Mouse (Mus musculus) erythroblast, embryonic 14.5 days (primary cell): ENCODE data around the gene Ccn6. TPM values are rescaled to one million over a fixed set of nuclear protein-coding genes. Genes with fewer than 3 reads are reported as not detected.

Experiments used
- H3K27me3 ChIP-seq: 2 replicates; pipeline ENCODE4 v1.6.1; 2012; ENCODE audit warnings: inconsistent platforms; ENCODE audit not compliant: control insufficient read depth
- H3K36me3 ChIP-seq: 2 replicates; pipeline ENCODE4 v1.6.1; 2012; ENCODE audit warnings: mild to moderate bottlenecking, inconsistent platforms; ENCODE audit not compliant: control insufficient read depth
- H3K4me1 ChIP-seq: 2 replicates; pipeline ENCODE4 v1.6.1; 2012; ENCODE audit warnings: inconsistent platforms; ENCODE audit not compliant: control insufficient read depth
- H3K4me3 ChIP-seq: replicated peaks from 2 replicates; pipeline ENCODE3; 2012; ENCODE audit warnings: moderate library complexity, mild to moderate bottlenecking, inconsistent platforms
- H3K9me3 ChIP-seq: 2 replicates; pipeline ENCODE4 v1.6.1; 2012; ENCODE audit warnings: low read length, inconsistent platforms, mixed read lengths; ENCODE audit not compliant: control insufficient read depth
- GATA1 ChIP-seq: IDR thresholded peaks from 2 replicates; pipeline ENCODE4 v1.6.1; 2012; ENCODE audit warnings: low read length, inconsistent platforms, mixed read lengths
- TAL1 ChIP-seq: IDR thresholded peaks from 3 replicates; pipeline ENCODE4 v1.6.1; 2012; ENCODE audit warnings: low read length, inconsistent platforms, mixed read lengths
- polyA plus RNA-seq: library from polyadenylated mRNA; stranded (reverse); fragments of >175 nt; gene quantifications from 2 replicates; pipeline ENCODE4 v1.2.3, GENCODE M21; 2012

The Ccn6 gene
- polyA plus RNA-seq, 1 experiment = not detected

DNA sequence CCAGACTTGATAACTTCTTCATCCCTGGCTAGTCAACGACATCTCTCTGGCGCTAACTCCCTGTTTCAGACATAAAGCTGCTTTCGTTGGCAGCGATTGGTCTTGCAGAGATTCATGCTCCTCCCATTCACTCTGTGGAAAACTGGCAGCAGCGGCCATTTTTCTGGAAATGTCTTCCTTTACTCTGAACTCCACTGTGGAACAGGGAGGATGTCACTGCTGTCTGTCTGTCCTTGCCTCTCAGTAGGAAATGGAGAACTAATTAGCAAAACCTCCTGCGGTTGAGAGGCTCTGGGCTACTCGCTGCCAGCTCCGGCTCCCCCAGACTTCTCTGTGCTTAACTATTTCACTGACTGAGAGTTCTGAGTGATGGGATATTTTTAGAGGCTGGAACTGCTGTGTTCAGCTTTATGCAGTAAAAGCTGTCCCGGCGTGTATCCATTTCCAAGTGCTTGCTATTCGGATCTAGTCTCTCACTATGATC, 2.1 kb upstream of the Ccn6 start:
- Histone ChIP-seq H3K36me3 (no peaks in the 10 kb centered on the region), H3K4me1 (peaks cover 2% of the 10 kb centered on the region), H3K9me3 (no peaks in the 10 kb centered on the region), H3K27me3 (peaks cover 33% of the 10 kb centered on the region), H3K4me3 (no peak overlapping the region)
- TF ChIP-seq GATA1 = no peak
- no peak for TF ChIP-seq TAL1

DNA sequence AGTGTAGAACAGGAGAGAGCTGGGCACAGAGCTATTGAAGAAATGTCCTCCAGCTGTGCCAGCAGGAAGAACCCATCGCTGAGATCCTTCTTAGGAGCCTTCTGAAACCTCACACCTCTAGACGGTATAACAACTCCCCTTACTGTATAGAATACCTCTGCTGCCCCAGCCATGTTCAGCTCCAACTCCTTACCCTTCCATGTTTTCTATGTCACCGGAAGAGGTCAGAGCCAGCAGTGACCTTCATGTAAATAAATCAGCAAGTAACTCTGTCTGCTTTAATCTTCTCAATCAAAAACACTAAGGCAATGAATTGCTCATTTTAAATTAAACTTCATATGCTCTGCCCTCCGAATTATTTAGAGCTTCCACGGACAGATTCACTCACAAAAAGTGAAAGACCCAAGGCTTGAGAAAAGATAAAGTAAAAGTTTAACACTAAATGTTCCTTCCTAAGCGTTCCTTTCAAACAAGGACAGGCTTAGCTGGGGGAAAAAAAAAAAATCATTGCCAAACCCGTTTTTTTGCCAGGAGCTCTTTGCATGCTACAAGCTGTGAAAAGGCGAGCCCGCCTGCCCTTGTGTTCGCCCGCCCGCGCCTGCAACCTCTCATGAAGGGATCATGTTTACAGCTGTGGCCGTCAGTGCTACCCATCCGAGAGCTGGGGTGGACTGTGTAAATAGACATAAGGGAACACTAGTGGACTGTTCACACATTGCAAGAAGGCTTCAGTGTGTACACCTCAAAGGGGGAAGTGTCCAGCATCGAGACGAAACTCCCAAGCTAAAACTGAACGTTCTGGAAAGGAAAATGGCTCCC, 719 bp downstream of the Ccn6 start:
- Histone ChIP-seq H3K9me3 (no peaks in the 10 kb centered on the region), H3K4me3 (no peak overlapping the region), H3K27me3 (peaks cover 30% of the 10 kb centered on the region), H3K36me3 (no peaks in the 10 kb centered on the region), H3K4me1 (no peaks in the 10 kb centered on the region)
- TF ChIP-seq GATA1 (no peak), TAL1 (no peak)

DNA sequence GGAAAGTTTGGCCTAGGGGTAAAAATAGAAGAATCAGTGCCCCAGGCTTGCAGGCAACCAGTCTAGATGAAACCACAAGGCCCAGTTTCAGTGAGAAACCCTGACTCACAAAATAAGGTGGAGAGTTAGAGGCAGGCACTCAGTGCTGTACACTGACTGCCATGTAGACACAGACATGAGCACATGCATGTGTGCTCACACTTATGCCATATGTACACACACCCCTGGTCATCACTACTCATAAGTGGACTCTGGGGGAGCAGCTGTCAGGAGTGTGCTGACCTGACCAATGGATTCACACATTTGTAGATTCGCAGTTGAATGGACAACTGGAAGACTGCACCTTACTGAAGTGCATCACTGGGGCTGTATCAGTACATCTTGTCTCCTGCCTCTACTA, 2.2 kb downstream of the Ccn6 start:
- Histone ChIP-seq H3K4me1 (no peaks in the 10 kb centered on the region), H3K9me3 (no peaks in the 10 kb centered on the region), H3K36me3 (no peaks in the 10 kb centered on the region), H3K27me3 (peaks cover 21% of the 10 kb centered on the region), H3K4me3 (no peak overlapping the region)
- no peak for TF ChIP-seq GATA1
- TF ChIP-seq TAL1 = no peak

DNA sequence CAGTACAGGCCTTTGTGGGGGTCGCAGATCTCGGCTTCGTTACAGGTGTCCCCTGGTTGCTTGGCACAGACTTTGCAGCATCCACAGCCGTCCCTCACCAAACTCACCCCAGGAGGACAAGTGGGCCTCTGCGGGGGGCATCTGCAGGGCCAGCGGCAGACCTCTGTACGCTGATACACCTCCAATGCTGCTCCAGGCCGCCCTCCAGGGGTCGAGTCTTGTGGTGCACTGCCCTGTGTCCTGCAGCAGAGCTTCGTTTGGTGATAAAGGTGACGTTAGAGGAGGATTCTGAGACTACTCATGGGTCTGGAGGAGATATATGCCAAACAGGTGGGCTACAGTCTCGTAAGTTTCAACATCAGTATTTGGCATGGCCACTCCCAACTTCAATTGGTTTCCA, 5.3 kb downstream of the Ccn6 start:
- H3K4me1 ChIP-seq = no peaks in the 10 kb centered on the region
- H3K27me3 ChIP-seq = peaks cover 7% of the 10 kb centered on the region; the same call in 1 of the 2 replicates
- peaks cover 3% of the 10 kb centered on the region for H3K36me3 ChIP-seq
- H3K9me3 ChIP-seq = no peaks in the 10 kb centered on the region
- no peak overlapping the region for H3K4me3 ChIP-seq
- TF ChIP-seq TAL1 = no peak
- no peak for TF ChIP-seq GATA1

DNA sequence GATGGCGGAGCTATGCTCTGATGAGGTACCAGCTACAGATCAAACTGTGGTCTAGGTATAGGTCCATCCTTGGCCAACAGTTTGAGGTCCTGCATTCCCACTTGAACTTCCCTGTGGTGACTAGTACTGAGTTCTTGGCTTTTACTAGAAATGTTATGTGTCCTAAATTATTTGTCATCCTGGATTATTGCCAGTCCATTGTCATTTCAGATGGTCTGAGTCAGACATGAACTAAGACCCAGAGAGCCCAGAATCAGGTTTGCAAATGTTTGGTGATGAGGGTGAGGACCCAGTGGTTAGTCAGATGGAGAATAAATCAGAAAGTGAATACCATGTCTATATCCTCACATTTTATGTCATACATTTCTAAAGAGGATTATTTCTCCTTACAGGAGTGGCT, 6.3 kb downstream of the Ccn6 start:
- peaks cover 6% of the 10 kb centered on the region for H3K36me3 ChIP-seq
- no peak overlapping the region for H3K4me3 ChIP-seq
- TF ChIP-seq TAL1 = no peak
- TF ChIP-seq GATA1 = no peak
- no peaks in the 10 kb centered on the region for H3K4me1 ChIP-seq
- H3K9me3 ChIP-seq = no peaks in the 10 kb centered on the region
- H3K27me3 ChIP-seq = peaks cover 7% of the 10 kb centered on the region; the same call in 1 of the 2 replicates

DNA sequence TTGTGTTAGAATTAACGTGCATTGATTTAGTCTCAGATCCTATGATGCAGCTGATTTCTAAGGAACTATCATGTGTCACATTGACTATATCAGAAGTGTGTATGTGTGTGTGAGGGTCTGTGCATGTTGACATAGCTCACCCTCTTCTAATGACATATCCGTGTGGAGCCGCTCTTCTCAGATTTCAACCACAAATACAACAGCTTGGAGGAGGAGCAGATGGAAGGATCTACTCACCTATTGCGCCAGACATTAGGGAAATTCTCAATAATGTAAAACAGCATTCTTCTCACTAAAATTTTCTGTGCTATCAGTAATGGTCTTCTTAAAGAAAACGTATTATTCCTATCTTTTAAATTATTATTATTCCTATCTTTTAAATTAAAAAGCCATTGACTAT, 6.9 kb downstream of the Ccn6 start:
- no peak overlapping the region for H3K4me3 ChIP-seq
- no peak for TF ChIP-seq GATA1
- no peak for TF ChIP-seq TAL1

DNA sequence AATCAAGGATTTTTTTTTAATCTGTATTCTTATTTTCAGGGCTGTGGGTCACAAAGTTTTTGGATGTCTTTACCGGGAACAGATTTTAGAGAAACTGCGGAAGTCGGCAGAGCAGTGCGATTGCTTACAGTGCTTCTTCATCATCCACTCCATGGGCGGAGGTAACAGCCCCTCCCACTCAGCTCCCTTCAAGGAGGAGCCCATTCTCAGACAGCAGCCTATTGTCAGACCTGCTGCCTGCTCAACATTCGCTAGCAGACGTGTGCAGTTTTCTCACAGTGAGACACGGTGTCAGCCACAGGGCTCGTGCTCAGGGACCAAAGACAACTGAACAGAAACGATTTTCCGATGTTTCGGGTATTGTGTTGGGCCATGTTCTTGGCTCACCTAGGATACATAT, 21.4 kb downstream of the Ccn6 start:
- TF ChIP-seq GATA1 = no peak
- TF ChIP-seq TAL1 = no peak
- Histone ChIP-seq H3K4me1 (peaks cover 13% of the 10 kb centered on the region), H3K27me3 (no peaks in the 10 kb centered on the region), H3K4me3 (no peak overlapping the region), H3K36me3 (peaks cover 88% of the 10 kb centered on the region), H3K9me3 (no peaks in the 10 kb centered on the region)

More for the DNA sequence above, 6.9 kb downstream of the Ccn6 start:
- no peaks in the 10 kb centered on the region for H3K4me1 ChIP-seq
- peaks cover 7% of the 10 kb centered on the region; the same call in 1 of the 2 replicates for H3K27me3 ChIP-seq
- H3K9me3 ChIP-seq = no peaks in the 10 kb centered on the region
- H3K36me3 ChIP-seq = peaks cover 9% of the 10 kb centered on the region

DNA sequence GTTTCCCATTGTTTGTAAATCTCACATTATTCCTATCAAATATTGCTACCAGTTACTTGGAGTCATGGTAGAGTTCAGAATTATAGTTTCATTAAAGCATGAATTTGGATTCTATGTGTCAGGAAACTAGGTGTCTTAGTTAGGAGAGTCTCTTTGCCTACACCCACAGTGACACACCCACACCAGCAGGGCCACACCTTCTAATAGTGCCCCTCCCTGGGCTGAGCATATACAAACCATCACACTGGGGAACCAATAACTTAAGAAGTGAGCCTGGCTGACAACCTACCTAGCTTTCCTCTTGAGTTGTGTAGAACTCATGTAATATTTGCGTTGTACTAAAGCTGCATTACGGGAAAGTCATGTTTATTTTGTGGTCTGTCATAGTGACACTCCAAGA, 22.2 kb downstream of the Ccn6 start:
- H3K27me3 ChIP-seq = no peaks in the 10 kb centered on the region
- H3K4me3 ChIP-seq = no peak overlapping the region
- peaks cover 88% of the 10 kb centered on the region for H3K36me3 ChIP-seq
- TF ChIP-seq TAL1 (no peak), GATA1 (no peak)
- H3K9me3 ChIP-seq = no peaks in the 10 kb centered on the region
- peaks cover 13% of the 10 kb centered on the region for H3K4me1 ChIP-seq

DNA sequence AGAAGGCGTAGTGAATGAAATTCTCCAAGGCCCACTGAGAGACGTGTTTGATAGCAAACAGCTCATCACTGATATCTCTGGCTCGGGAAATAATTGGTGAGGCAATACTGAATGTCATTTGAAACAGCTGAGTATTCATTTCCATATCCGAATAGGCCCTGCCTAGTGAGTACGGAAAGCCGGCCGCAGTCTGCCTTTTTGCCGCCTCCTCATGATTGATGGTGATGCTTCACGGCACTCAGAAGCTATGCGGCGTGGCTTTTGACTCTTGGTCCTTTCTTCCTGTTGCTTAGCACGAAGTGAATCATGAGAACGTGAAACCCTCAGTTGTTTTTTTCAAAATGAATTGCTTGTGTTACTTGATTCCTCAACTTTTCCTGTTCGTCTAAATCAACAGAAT, 22.8 kb downstream of the Ccn6 start:
- H3K36me3 ChIP-seq = peaks cover 85% of the 10 kb centered on the region
- H3K9me3 ChIP-seq = no peaks in the 10 kb centered on the region
- TF ChIP-seq GATA1 = no peak
- no peak for TF ChIP-seq TAL1
- peaks cover 14% of the 10 kb centered on the region for H3K4me1 ChIP-seq
- no peaks in the 10 kb centered on the region for H3K27me3 ChIP-seq
- no peak overlapping the region for H3K4me3 ChIP-seq

DNA sequence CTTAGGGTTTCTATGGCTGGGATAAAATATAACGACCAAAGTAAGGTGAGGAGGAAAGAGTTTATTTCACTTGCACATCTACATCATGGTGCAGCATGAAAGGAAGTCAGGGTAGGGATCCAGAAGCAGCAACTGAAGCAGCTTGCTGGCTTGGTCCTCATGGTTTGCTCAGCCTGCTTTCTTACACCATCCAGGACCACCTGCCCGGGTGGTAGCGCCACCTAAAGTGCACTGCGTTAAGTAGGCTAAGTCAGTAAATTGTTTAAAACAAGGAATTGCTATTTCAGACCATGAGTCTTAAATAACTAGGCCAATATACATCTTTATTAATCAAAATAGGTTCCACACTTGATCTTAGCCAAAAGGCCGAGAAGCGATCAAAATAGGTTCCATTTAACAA, 24.8 kb downstream of the Ccn6 start:
- Histone ChIP-seq H3K4me1 (peaks cover 31% of the 10 kb centered on the region), H3K9me3 (no peaks in the 10 kb centered on the region)
- TF ChIP-seq GATA1 = no peak
- TF ChIP-seq TAL1 = no peak

More for the DNA sequence above, 24.8 kb downstream of the Ccn6 start:
- Histone ChIP-seq H3K4me3 (no peak overlapping the region), H3K36me3 (peaks cover 67% of the 10 kb centered on the region), H3K27me3 (no peaks in the 10 kb centered on the region)
